Mouse (Mus musculus): ENCODE measurements around the gene Col5a1.

GRCm38 (mm10) chr2:27954924-27955323, 68.7 kb downstream of the Col5a1 start:
- TF ChIP-seq POLR2A (IDR thresholded peaks at IDR 0.05; ENCODE audit: control insufficient read depth, extremely low read depth, insufficient read depth, low read length, poor library complexity): no peak
- TF ChIP-seq CTCF (IDR thresholded peaks at IDR 0.05; ENCODE audit: borderline replicate concordance, control insufficient read depth, extremely low read depth, insufficient read depth, low read length, poor library complexity): no peak

All from thymus, adult 2 months (tissue).